Mouse (Mus musculus) megakaryocyte, embryonic 14.5 days (primary cell): ENCODE measurements around the gene Dgat2.

Experiments used
- FLI1 ChIP-seq: IDR thresholded peaks from 2 replicates; pipeline ENCODE4 v1.6.1; 2012; ENCODE audit warnings: low read length, inconsistent platforms, mixed read lengths
- GATA1 ChIP-seq: IDR thresholded peaks from 3 replicates; pipeline ENCODE4 v1.6.1; 2012; ENCODE audit warnings: mixed read lengths, low read length, inconsistent platforms, borderline replicate concordance

DNA sequence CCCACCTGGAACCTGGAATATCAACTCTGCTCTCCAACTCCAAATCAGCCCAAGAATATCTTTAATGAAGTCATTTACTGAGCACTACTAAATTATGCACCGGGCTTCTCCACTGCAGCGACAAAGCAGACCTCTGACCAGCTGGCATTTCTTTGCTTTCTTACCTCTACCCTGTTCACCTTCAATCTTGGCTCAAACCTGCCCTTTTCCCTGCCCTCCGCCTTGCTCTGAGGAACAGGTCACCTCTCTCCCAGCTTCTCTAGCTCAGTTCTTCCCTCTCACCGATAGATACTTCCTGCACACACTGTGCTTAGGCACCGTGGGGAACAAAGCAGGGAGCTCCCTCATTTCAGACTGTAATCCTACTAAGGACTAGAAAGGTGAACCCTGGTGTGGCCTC, 59.9 kb downstream of the Dgat2 start:
- no peak for TF ChIP-seq GATA1
- TF ChIP-seq FLI1, result no peak
